Mouse (Mus musculus): ENCODE measurements at regions not wholly inside any gene's neighbourhood (a gene's known extent, or its start where the extent isn't known, plus 50 kb on each side); places are given as distances from the start of the nearest gene placed in this dataset.

GRCm38 (mm10) chr9:102449366-102449765 is 56.2 kb upstream of the Ky start:
- DNase-seq, result no peak

GRCm38 (mm10) chr9:102446066-102446465 is 59.5 kb upstream of the Ky start:
- no peak for DNase-seq

GRCm38 (mm10) chr9:102442198-102442842 is 63.2 kb upstream of the Ky start:
- no peak for DNase-seq

- no peak for DNase-seq
Observed at GRCm38 (mm10) chr9:102437641-102438040, 67.9 kb upstream of the Ky start.

- DNase-seq, result peak; percentile 45
Observed at GRCm38 (mm10) chr9:102436378-102436777, 69.2 kb upstream of the Ky start.

GRCm38 (mm10) chr9:102428031-102428430 is 73.5 kb upstream of the Ephb1 start:
- DNase-seq, result no peak

- no peak for DNase-seq
Observed at GRCm38 (mm10) chr9:102424672-102425345, 70.3 kb upstream of the Ephb1 start.

- DNase-seq, result no peak
Observed at GRCm38 (mm10) chr9:102423919-102424671, 69.6 kb upstream of the Ephb1 start.

GRCm38 (mm10) chr9:102423465-102423918 is 69.0 kb upstream of the Ephb1 start:
- DNase-seq, result no peak

- DNase-seq, result no peak
Observed at GRCm38 (mm10) chr9:102421826-102422225, 67.3 kb upstream of the Ephb1 start.

GRCm38 (mm10) chr9:102420196-102420595 is 65.7 kb upstream of the Ephb1 start:
- DNase-seq, result no peak

- no peak for DNase-seq
Observed at GRCm38 (mm10) chr9:102413631-102414030, 59.1 kb upstream of the Ephb1 start.

- no peak for DNase-seq
Observed at GRCm38 (mm10) chr9:102410666-102411065, 56.2 kb upstream of the Ephb1 start.

GRCm38 (mm10) chr9:102406017-102406416 is 51.5 kb upstream of the Ephb1 start:
- DNase-seq, result no peak

Measured in thymus, postnatal 4 days (tissue).